Mouse (Mus musculus): Measurements from ENCODE around the gene Grid2. TPM values are rescaled to one million over a fixed set of nuclear protein-coding genes. Genes with fewer than 3 reads are reported as not detected.

Gene Grid2
- polyA plus RNA-seq, 1 experiment from 2014 or later = 0.60 TPM

DNA sequence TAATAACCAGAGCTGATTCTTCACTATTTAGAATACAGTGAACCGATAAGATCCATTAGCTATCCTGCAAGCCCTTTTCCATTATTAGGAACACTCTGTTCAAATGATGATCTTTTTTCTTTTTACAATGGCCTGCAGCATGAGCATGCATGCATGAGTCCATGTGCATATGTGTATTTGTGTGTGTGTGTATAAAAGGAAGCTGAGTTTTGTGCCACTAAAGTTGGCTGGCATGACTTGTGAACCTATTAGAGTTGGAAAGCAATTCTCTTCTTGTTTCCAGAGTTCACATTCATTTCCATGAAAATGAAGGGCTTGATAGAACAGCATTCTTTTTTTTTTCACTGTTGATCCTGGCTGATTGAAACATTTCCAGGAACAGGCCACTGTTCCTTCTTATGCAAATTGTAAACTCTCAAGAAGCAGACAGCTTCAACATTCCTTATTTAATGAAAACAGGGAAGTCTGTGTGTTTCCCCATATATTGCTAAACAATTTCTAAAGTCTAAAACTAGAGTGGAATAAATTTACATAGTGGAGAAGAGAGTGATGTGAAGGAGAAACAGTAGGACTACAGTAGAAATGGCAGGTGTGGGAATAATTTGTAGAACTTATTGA is 919.4 kb downstream of the Grid2 start:
- no peaks in the 10 kb centered on the region for H3K9me3 ChIP-seq (ENCODE audit: control insufficient read depth, low read length)
- H3K36me3 ChIP-seq (ENCODE audit: control insufficient read depth, insufficient read depth, low read length) = no peaks in the 10 kb centered on the region
- WGBS = 93% methylated on average over 1 of the region's 1 CpGs
- ATAC-seq (ENCODE audit: low FRiP score, low TSS enrichment) = no peak
- H3K4me1 ChIP-seq (ENCODE audit: control insufficient read depth, insufficient read depth, low read length) = no peaks in the 10 kb centered on the region
- no peak overlapping the region for H3K9ac ChIP-seq (ENCODE audit: low read depth, low read length)
- no peak overlapping the region for H3K4me2 ChIP-seq (replicated peaks; ENCODE audit: low read depth, low read length)
- H3K4me3 ChIP-seq (ENCODE audit: low read length) = no peak overlapping the region
- H3K27me3 ChIP-seq (ENCODE audit: control insufficient read depth, insufficient read depth, low read length) = no peaks in the 10 kb centered on the region
- no peak overlapping the region for H3K27ac ChIP-seq (ENCODE audit: low read depth, low read length)

DNA sequence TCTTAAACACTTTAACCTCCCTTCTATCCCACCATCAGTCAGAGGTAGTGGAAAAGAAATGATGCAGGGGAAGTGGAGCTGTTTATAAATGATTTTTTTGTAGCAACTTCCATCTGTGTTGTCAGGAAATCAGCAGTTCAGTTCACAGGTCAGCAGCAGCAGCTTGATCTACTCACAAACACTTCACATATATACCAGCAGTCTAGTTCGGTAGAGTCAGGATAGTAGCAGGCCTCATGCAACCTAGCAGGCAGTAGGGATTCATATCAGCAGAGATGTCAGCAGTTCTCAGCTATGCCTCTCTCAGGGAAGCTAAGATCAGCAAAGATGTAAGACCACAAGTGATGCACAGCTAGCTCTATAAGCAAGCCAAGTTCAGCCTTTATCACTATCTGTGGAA is 938.0 kb downstream of the Grid2 start:
- no peak overlapping the region for H3K9ac ChIP-seq (ENCODE audit: low read depth, low read length)
- no peaks in the 10 kb centered on the region for H3K4me1 ChIP-seq (ENCODE audit: control insufficient read depth, insufficient read depth, low read length)
- no peaks in the 10 kb centered on the region for H3K27me3 ChIP-seq (ENCODE audit: control insufficient read depth, insufficient read depth, low read length)
- WGBS = 63% methylated on average over 1 of the region's 1 CpGs
- no peak for ATAC-seq (ENCODE audit: low FRiP score, low TSS enrichment)
- no peaks in the 10 kb centered on the region for H3K36me3 ChIP-seq (ENCODE audit: control insufficient read depth, insufficient read depth, low read length)
- H3K9me3 ChIP-seq (ENCODE audit: control insufficient read depth, low read length) = no peaks in the 10 kb centered on the region
- H3K4me2 ChIP-seq (replicated peaks; ENCODE audit: low read depth, low read length) = no peak overlapping the region
- no peak overlapping the region for H3K27ac ChIP-seq (ENCODE audit: low read depth, low read length)
- no peak overlapping the region for H3K4me3 ChIP-seq (ENCODE audit: low read length)

DNA sequence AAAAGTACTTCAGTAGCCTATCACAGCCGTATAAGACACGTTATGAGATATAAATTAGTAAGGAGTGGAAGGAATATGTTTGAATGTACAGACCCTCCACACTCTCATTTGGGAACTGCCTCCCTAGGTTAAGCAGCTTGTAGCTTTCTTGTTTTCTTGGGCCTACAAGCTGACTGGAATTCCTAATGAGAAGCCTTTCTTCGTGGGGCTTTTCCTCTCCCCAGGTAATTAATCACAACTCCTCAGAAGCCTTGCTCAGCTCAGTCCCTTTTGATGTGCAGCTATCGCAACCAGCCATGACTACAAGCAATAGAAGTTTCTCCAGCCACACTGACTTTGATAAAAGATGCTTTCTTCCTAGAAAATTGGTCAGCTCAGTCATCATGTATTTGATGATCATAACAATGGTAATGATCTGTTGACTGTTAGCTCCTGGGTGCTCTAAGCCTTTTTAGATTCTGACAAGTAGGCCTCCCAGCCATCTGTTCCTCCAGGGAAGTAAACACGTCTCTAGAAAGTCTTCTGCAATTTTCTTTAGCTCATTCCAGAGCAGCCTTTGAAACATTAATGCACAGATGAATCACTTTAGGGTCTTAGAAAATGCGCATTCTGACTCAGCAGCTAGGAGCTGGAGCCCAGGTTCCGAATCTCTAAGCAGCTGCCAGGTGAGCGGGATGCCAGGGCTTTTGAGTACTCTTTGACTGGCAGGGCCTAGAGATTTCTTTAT is 946.9 kb downstream of the Grid2 start:
- ATAC-seq (ENCODE audit: low FRiP score, low TSS enrichment) = no peak
- H3K4me1 ChIP-seq (ENCODE audit: control insufficient read depth, insufficient read depth, low read length) = no peaks in the 10 kb centered on the region
- H3K4me3 ChIP-seq (ENCODE audit: low read length) = no peak overlapping the region
- no peaks in the 10 kb centered on the region for H3K36me3 ChIP-seq (ENCODE audit: control insufficient read depth, insufficient read depth, low read length)
- no peaks in the 10 kb centered on the region for H3K27me3 ChIP-seq (ENCODE audit: control insufficient read depth, insufficient read depth, low read length)
- no peaks in the 10 kb centered on the region for H3K9me3 ChIP-seq (ENCODE audit: control insufficient read depth, low read length)
- H3K9ac ChIP-seq (ENCODE audit: low read depth, low read length) = no peak overlapping the region
- WGBS = 35% methylated on average over 8 of the region's 8 CpGs
- no peak overlapping the region for H3K4me2 ChIP-seq (replicated peaks; ENCODE audit: low read depth, low read length)
- H3K27ac ChIP-seq (ENCODE audit: low read depth, low read length) = no peak overlapping the region

DNA sequence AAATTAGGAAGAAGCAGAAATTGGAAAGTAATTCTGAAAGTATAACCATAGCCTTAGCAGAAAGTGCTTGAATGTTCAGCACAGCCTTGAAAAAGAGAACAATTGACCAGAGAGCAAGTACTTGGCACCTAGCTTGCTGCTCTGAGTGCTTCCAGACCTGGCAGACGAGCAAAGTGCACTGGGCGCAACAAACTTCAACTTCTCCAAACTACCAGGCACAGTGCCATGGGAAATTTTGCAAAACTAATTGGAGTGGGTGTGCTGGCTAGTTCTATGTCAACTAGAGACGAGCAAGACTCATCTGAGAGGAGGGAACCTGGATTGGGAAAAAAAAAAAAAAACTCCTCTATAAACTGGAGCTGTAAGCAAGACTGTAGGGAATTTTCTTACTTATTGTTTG is 980.7 kb downstream of the Grid2 start:
- no peak overlapping the region for H3K27ac ChIP-seq (ENCODE audit: low read depth, low read length)
- no peaks in the 10 kb centered on the region for H3K36me3 ChIP-seq (ENCODE audit: control insufficient read depth, insufficient read depth, low read length)
- H3K4me3 ChIP-seq (ENCODE audit: low read length) = no peak overlapping the region
- no peaks in the 10 kb centered on the region for H3K27me3 ChIP-seq (ENCODE audit: control insufficient read depth, insufficient read depth, low read length)
- H3K9me3 ChIP-seq (ENCODE audit: control insufficient read depth, low read length) = no peaks in the 10 kb centered on the region
- no peak overlapping the region for H3K4me2 ChIP-seq (replicated peaks; ENCODE audit: low read depth, low read length)
- no peak overlapping the region for H3K9ac ChIP-seq (ENCODE audit: low read depth, low read length)
- WGBS = 86% methylated on average over 3 of the region's 3 CpGs
- ATAC-seq (ENCODE audit: low FRiP score, low TSS enrichment) = no peak
- H3K4me1 ChIP-seq (ENCODE audit: control insufficient read depth, insufficient read depth, low read length) = no peaks in the 10 kb centered on the region

DNA sequence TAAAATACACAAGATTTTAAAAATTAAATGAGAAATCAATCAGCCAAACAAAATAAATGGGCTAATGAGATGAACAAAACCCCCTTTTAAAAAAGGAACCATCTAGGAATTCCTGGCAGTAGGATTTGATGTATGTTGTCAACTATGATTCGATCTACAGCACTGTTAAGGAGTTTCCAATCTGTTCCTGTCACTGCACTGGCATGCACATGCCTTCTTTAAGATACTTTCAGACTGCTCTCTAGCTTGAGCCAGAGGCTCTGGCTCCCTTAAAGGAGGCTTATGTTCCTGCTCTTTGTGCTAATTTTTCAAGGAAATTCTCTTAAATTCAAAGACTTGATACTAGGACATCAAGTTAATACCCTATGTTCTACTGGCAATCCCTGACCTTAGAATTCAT is 984.9 kb downstream of the Grid2 start:
- no peaks in the 10 kb centered on the region for H3K9me3 ChIP-seq (ENCODE audit: control insufficient read depth, low read length)
- no peak for ATAC-seq (ENCODE audit: low FRiP score, low TSS enrichment)

DNA sequence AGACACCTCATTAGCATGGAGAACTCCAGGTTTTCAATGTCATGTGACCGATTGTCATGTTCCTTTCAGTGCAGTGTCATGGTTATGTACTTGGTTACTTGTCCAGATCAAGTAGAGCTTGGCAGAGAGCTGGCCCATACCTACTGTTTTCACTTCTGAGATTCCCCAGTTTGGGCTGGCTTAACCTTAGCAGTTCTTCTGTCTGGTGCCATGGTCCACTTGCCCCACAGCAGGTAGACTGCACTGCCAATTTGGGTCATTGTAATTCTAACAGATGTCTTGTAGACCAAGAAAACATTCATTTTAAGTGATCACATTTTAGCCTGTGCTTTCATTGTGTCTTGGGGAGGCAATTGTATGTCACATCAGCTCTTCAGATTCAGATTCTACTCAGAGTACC is 990.3 kb downstream of the Grid2 start:
- H3K4me3 ChIP-seq (ENCODE audit: low read length) = no peak overlapping the region
- no peak for ATAC-seq (ENCODE audit: low FRiP score, low TSS enrichment)
- H3K9me3 ChIP-seq (ENCODE audit: control insufficient read depth, low read length) = no peaks in the 10 kb centered on the region
- no peak overlapping the region for H3K27ac ChIP-seq (ENCODE audit: low read depth, low read length)
- H3K9ac ChIP-seq (ENCODE audit: low read depth, low read length) = no peak overlapping the region
- H3K4me1 ChIP-seq (ENCODE audit: control insufficient read depth, insufficient read depth, low read length) = no peaks in the 10 kb centered on the region
- 81% methylated on average over 1 of the region's 1 CpGs for WGBS
- H3K27me3 ChIP-seq (ENCODE audit: control insufficient read depth, insufficient read depth, low read length) = no peaks in the 10 kb centered on the region
- no peak overlapping the region for H3K4me2 ChIP-seq (replicated peaks; ENCODE audit: low read depth, low read length)
- H3K36me3 ChIP-seq (ENCODE audit: control insufficient read depth, insufficient read depth, low read length) = no peaks in the 10 kb centered on the region

More for the DNA sequence above, 984.9 kb downstream of the Grid2 start:
- Histone ChIP-seq H3K9ac (ENCODE audit: low read depth, low read length) (no peak overlapping the region), H3K36me3 (ENCODE audit: control insufficient read depth, insufficient read depth, low read length) (no peaks in the 10 kb centered on the region), H3K27ac (ENCODE audit: low read depth, low read length) (no peak overlapping the region), H3K4me1 (ENCODE audit: control insufficient read depth, insufficient read depth, low read length) (no peaks in the 10 kb centered on the region), H3K4me3 (ENCODE audit: low read length) (no peak overlapping the region), H3K4me2 (replicated peaks; ENCODE audit: low read depth, low read length) (no peak overlapping the region), H3K27me3 (ENCODE audit: control insufficient read depth, insufficient read depth, low read length) (no peaks in the 10 kb centered on the region)
- WGBS = 53% methylated on average over 1 of the region's 1 CpGs

DNA sequence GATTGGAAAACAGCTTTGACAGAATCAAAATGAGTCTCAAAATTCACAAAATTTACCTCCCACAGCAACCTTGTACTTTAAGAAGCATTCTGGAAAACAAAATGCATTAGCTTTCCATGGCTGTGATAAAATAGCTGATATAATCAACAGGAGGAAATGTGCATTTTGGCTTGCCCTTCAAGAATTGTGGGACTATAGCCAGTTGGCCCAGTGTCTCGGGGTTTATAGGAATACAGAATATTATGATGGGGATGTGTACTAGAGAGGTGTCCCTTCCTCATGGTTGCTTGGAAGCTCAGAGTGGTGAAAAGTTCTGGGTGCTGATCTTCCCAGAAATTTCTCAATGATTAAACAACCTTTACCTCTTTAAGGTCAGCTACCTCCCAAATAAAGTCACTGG is 995.4 kb downstream of the Grid2 start:
- Histone ChIP-seq H3K4me3 (ENCODE audit: low read length) (no peak overlapping the region), H3K36me3 (ENCODE audit: control insufficient read depth, insufficient read depth, low read length) (no peaks in the 10 kb centered on the region), H3K9ac (ENCODE audit: low read depth, low read length) (no peak overlapping the region), H3K9me3 (ENCODE audit: control insufficient read depth, low read length) (no peaks in the 10 kb centered on the region), H3K27me3 (ENCODE audit: control insufficient read depth, insufficient read depth, low read length) (no peaks in the 10 kb centered on the region), H3K4me1 (ENCODE audit: control insufficient read depth, insufficient read depth, low read length) (no peaks in the 10 kb centered on the region), H3K27ac (ENCODE audit: low read depth, low read length) (no peak overlapping the region), H3K4me2 (replicated peaks; ENCODE audit: low read depth, low read length) (no peak overlapping the region)
- WGBS = 83% methylated on average over 1 of the region's 1 CpGs
- ATAC-seq (ENCODE audit: low FRiP score, low TSS enrichment) = no peak

DNA sequence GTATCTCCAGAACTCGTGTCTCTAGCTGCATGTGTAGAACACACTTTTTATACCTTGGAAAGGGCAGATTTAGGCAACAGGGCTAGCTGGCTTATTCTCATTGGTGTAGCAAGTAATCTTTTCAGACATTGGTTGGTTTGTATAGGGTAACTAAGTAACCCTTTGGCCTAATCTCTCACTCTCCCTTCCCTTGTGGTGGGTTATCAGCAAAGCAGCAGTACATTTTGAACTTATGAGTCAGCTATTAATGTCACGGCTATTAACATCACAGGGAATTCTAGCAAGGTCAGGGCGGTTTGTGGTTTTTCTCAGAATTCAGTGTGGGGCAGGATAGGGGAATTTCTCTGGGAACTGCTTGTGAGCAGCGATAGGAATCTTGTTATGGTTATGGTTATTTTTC is 1007.8 kb downstream of the Grid2 start:
- H3K9me3 ChIP-seq (ENCODE audit: control insufficient read depth, low read length) = no peaks in the 10 kb centered on the region
- no peaks in the 10 kb centered on the region for H3K4me1 ChIP-seq (ENCODE audit: control insufficient read depth, insufficient read depth, low read length)
- no peaks in the 10 kb centered on the region for H3K36me3 ChIP-seq (ENCODE audit: control insufficient read depth, insufficient read depth, low read length)
- no peak overlapping the region for H3K9ac ChIP-seq (ENCODE audit: low read depth, low read length)
- WGBS = 80% methylated on average over 4 of the region's 4 CpGs
- H3K27me3 ChIP-seq (ENCODE audit: control insufficient read depth, insufficient read depth, low read length) = no peaks in the 10 kb centered on the region
- ATAC-seq (ENCODE audit: low FRiP score, low TSS enrichment) = no peak
- no peak overlapping the region for H3K4me3 ChIP-seq (ENCODE audit: low read length)
- H3K4me2 ChIP-seq (replicated peaks; ENCODE audit: low read depth, low read length) = no peak overlapping the region
- H3K27ac ChIP-seq (ENCODE audit: low read depth, low read length) = no peak overlapping the region

DNA sequence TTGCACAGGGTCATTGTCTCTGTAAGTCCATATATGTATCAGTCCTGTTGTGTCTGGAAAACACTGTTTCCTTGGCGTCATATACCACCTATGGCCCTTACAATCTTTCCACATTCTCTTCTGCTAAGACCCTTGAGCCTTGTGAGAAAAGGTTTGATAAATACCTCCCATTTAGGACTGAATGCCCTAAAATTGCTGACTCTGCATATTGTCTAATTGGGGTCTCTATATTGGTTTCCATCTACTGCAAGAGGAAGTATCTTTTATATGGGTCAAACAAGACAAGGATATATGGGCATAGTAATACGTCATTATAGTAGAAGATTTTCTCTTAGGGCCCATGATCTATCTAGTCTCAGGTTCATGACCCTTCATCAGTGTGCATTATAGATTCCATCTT is 1008.5 kb downstream of the Grid2 start:
- Histone ChIP-seq H3K27me3 (ENCODE audit: control insufficient read depth, insufficient read depth, low read length) (no peaks in the 10 kb centered on the region), H3K9ac (ENCODE audit: low read depth, low read length) (no peak overlapping the region), H3K4me3 (ENCODE audit: low read length) (no peak overlapping the region), H3K4me2 (replicated peaks; ENCODE audit: low read depth, low read length) (no peak overlapping the region), H3K9me3 (ENCODE audit: control insufficient read depth, low read length) (no peaks in the 10 kb centered on the region), H3K4me1 (ENCODE audit: control insufficient read depth, insufficient read depth, low read length) (no peaks in the 10 kb centered on the region), H3K27ac (ENCODE audit: low read depth, low read length) (no peak overlapping the region), H3K36me3 (ENCODE audit: control insufficient read depth, insufficient read depth, low read length) (no peaks in the 10 kb centered on the region)
- no peak for ATAC-seq (ENCODE audit: low FRiP score, low TSS enrichment)
- 90% methylated on average over 2 of the region's 2 CpGs for WGBS

Data from kidney, embryonic 14.5 days (tissue).